Mouse (Mus musculus): ENCODE measurements around the gene Lmod3. TPM values are rescaled to one million over a fixed set of nuclear protein-coding genes. Genes with fewer than 3 reads are reported as not detected.

Lmod3 gene
- polyA plus RNA-seq, 1 experiment from 2014 or later, result not detected

- 55% methylated on average over 3 of the region's 3 CpGs for WGBS (ENCODE audit: missing documents)
- H3K4me3 ChIP-seq (ENCODE audit: inconsistent target), result no peak overlapping the region
- H3K79me2 ChIP-seq (ENCODE audit: inconsistent target), result peaks cover 44% of the 10 kb centered on the region
Measured at GRCm38 (mm10) chr6:97209201-97209600, 43.4 kb downstream of the Lmod3 start.

GRCm38 (mm10) chr6:97208406-97208805, 44.2 kb downstream of the Lmod3 start:
- Histone ChIP-seq H3K4me3 (ENCODE audit: inconsistent target) (no peak overlapping the region), H3K79me2 (ENCODE audit: inconsistent target) (peaks cover 45% of the 10 kb centered on the region), H3K27ac (no peak overlapping the region), H3K36me3 (ENCODE audit: inconsistent target) (no peaks in the 10 kb centered on the region)
- 41% methylated on average over 3 of the region's 3 CpGs for WGBS (ENCODE audit: missing documents)

More at GRCm38 (mm10) chr6:97209201-97209600, 43.4 kb downstream of the Lmod3 start:
- no peak overlapping the region for H3K27ac ChIP-seq
- no peaks in the 10 kb centered on the region for H3K36me3 ChIP-seq (ENCODE audit: inconsistent target)

GRCm38 (mm10) chr6:97207085-97207484, 45.5 kb downstream of the Lmod3 start:
- no peak overlapping the region for H3K27ac ChIP-seq
- H3K4me3 ChIP-seq (ENCODE audit: inconsistent target), result no peak overlapping the region
- WGBS (ENCODE audit: missing documents), result 68% methylated on average over 4 of the region's 4 CpGs
- no peaks in the 10 kb centered on the region for H3K36me3 ChIP-seq (ENCODE audit: inconsistent target)
- peaks cover 45% of the 10 kb centered on the region for H3K79me2 ChIP-seq (ENCODE audit: inconsistent target)

- 0 out of 2 replicates have a peak, but pooled peaks cover 5% of the 10 kb centered on the region for H3K36me3 ChIP-seq (ENCODE audit: inconsistent target)
- H3K4me3 ChIP-seq (ENCODE audit: inconsistent target), result peak within 1 kb of the TSS; percentile 46
- WGBS (ENCODE audit: missing documents), result under 1% methylated on average over 36 of the region's 38 CpGs
- H3K79me2 ChIP-seq (ENCODE audit: inconsistent target), result peaks cover 48% of the 10 kb centered on the region
- peak within 1 kb of the TSS; percentile 33 for H3K27ac ChIP-seq
Measured at GRCm38 (mm10) chr6:97205439-97205885, 47.1 kb downstream of the Lmod3 start, which contains the start of gene Uba3. TSS of gene Uba3 (minus strand) at chr6:97205647.

- Histone ChIP-seq H3K27ac (peak overlapping the region; percentile 33), H3K79me2 (ENCODE audit: inconsistent target) (peaks cover 53% of the 10 kb centered on the region), H3K36me3 (ENCODE audit: inconsistent target) (0 out of 2 replicates have a peak, but pooled peaks cover 9% of the 10 kb centered on the region), H3K4me3 (ENCODE audit: inconsistent target) (peak overlapping the region; percentile 46)
- 0% methylated on average over 11 of the region's 16 CpGs for WGBS (ENCODE audit: missing documents)
Measured at GRCm38 (mm10) chr6:97204952-97205351, 47.6 kb downstream of the Lmod3 start.

GRCm38 (mm10) chr6:97204252-97204869, 48.2 kb downstream of the Lmod3 start:
- H3K4me3 ChIP-seq (ENCODE audit: inconsistent target), result peak overlapping the region; percentile 46
- 0 out of 2 replicates have a peak, but pooled peaks cover 9% of the 10 kb centered on the region for H3K36me3 ChIP-seq (ENCODE audit: inconsistent target)
- 38% methylated on average over 9 of the region's 9 CpGs for WGBS (ENCODE audit: missing documents)
- H3K79me2 ChIP-seq (ENCODE audit: inconsistent target), result peaks cover 57% of the 10 kb centered on the region
- H3K27ac ChIP-seq, result peak overlapping the region; percentile 33

- WGBS (ENCODE audit: missing documents), result 96% methylated on average over 3 of the region's 3 CpGs
- Histone ChIP-seq H3K4me3 (ENCODE audit: inconsistent target) (no peak overlapping the region), H3K36me3 (ENCODE audit: inconsistent target) (peaks cover 15% of the 10 kb centered on the region), H3K79me2 (ENCODE audit: inconsistent target) (peaks cover 57% of the 10 kb centered on the region), H3K27ac (no peak overlapping the region)
Measured at GRCm38 (mm10) chr6:97202477-97202876, 50.1 kb downstream of the Lmod3 start.

GRCm38 (mm10) chr6:97200437-97200836, 52.1 kb downstream of the Lmod3 start:
- Histone ChIP-seq H3K4me3 (ENCODE audit: inconsistent target) (no peak overlapping the region), H3K79me2 (ENCODE audit: inconsistent target) (peaks cover 57% of the 10 kb centered on the region), H3K27ac (no peak overlapping the region), H3K36me3 (ENCODE audit: inconsistent target) (peaks cover 35% of the 10 kb centered on the region)
- WGBS (ENCODE audit: missing documents), result 83% methylated on average over 3 of the region's 3 CpGs

Other genes with a start within 250 kb of the Lmod3 start
- not detected in 3 replicates for gene Fam19a4, start 192.3 kb downstream of the Lmod3 start, polyA plus RNA-seq (2018)
- 8.7 to 11.8 TPM (median 9.6 TPM) in 3 replicates for gene Eogt, start 103.6 kb downstream of the Lmod3 start, polyA plus RNA-seq (2018)
- gene Tmf1, start 73.6 kb downstream of the Lmod3 start, polyA plus RNA-seq (2018), result 19.9 to 24.8 TPM (median 20.9 TPM) in 3 replicates
- 40.7 to 57.8 TPM (median 56.6 TPM) in 3 replicates for gene Uba3, start 47.1 kb downstream of the Lmod3 start, polyA plus RNA-seq (2018)
- 170 to 235 TPM (median 193 TPM) in 3 replicates for gene Arl6ip5, start 42.1 kb downstream of the Lmod3 start, polyA plus RNA-seq (2018)

All from macrophage (primary cell).